Mouse (Mus musculus) C2C12 (cell line): ENCODE measurements around the gene Ugt1a9.

Source experiments
- CTCF ChIP-seq: IDR thresholded peaks from one replicate; pipeline ENCODE4 v1.5.1; 2011; ENCODE audit not compliant: control insufficient read depth, insufficient read depth, insufficient read length
- MAX ChIP-seq: IDR thresholded peaks from one replicate; pipeline ENCODE4 v1.6.1; 2011; ENCODE audit warnings: mild to moderate bottlenecking, control low read depth
- MYOD1 ChIP-seq: IDR thresholded peaks from one replicate; pipeline ENCODE4 v1.6.1; 2011; ENCODE audit warnings: low read depth; ENCODE audit not compliant: control insufficient read depth, insufficient read length
- MYOG ChIP-seq: IDR thresholded peaks from one replicate; pipeline ENCODE4 v1.6.1; 2011; ENCODE audit not compliant: control insufficient read depth, insufficient read length; ENCODE audit errors: extremely low read depth
- USF1 ChIP-seq: IDR thresholded peaks from one replicate; pipeline ENCODE4 v1.6.1; 2011; ENCODE audit warnings: low read depth, mild to moderate bottlenecking, control low read depth, moderate library complexity

DNA sequence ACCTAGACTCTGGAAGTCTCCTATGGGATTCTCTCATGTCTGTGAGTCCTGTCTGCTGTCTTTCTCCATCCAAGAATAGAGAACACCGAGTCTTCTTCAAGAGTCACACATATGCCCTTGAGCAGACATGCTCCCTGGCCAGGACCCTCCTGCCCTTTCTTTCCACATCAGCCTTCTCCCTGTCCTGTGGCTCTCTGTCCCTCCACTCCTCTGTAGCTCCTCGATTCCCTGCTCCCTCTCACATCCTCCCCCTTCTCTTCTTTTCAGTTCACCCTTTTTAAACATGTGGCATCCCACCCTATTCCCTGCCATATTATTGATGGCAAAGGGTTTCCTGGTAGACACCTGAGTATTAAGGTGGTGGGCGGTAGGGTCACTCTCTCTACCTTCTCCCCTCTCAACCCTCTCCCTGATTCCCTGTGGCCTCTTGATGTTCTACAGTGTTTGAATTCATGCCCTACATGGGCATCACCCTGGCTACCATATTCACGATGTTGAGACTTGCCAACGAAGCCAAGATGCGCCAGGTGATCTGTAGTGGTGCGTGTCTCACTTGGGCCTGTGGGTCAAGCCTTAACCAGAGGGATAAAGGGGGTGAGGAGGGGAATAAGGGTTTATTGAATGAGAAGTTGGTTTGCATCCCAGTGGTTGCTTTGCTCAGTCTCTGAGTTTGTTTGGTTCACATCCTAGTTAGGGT lies 161.4 kb downstream of the Ugt1a9 start:
- TF ChIP-seq CTCF (no peak), USF1 (no peak), MYOG (no peak), MAX (no peak), MYOD1 (no peak)
